Mouse (Mus musculus): ENCODE results near the gene Cnp.
"Not testable (repeated sequence)": the region's sequence is repeated elsewhere in the genome, so short reads cannot be mapped to it uniquely, and the experiment has no call there.

Cnp gene

DNA sequence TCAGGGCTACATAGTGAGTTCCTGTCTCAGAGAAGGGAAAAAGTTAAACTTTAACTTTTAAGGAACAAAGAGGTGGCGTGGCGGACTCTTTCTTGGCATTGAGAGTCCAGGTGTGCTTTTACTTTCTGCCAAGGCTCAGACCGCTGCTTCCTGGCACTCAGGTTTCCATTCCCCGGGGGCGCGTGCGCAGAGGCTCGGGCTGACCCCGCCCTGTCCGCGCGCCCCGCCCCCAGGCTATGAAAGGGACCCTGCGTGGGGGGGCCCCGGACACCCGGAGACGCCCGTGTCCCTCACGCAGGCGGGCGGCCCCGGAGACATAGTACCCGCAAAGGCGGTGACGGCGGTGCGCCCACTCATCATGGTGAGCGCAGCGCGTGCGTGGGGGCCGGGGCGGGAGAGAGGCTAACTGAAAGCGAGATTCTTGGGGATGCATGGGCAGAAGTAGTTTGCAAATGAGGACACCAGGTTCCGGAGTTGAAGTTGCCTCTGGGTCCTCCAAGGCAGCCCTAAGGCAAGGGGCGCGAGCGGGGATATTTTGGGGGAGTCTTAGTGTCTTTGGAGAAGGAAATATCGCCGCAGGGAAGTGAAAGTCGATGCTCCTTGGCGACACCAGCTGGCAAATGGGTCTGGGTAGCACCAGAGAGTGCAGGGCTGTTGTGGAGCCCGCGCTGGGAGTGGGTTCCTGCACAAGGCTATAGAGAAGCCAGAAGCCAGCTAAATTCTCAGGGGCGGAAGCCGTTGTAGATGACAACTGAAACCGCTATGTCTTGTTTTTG lies at the start of gene Cnp:
Cnp (plus strand) TSS at position 197 of the 776 bp plus-strand sequence.
- peak; percentile 42 for DNase-seq (ENCODE audit: low read depth, low spot score)

GRCm38 (mm10) chr11:100524987-100525630 lies 49.6 kb upstream of the Cnp start:
- DNase-seq (ENCODE audit: low read depth, low spot score): no peak

DNA sequence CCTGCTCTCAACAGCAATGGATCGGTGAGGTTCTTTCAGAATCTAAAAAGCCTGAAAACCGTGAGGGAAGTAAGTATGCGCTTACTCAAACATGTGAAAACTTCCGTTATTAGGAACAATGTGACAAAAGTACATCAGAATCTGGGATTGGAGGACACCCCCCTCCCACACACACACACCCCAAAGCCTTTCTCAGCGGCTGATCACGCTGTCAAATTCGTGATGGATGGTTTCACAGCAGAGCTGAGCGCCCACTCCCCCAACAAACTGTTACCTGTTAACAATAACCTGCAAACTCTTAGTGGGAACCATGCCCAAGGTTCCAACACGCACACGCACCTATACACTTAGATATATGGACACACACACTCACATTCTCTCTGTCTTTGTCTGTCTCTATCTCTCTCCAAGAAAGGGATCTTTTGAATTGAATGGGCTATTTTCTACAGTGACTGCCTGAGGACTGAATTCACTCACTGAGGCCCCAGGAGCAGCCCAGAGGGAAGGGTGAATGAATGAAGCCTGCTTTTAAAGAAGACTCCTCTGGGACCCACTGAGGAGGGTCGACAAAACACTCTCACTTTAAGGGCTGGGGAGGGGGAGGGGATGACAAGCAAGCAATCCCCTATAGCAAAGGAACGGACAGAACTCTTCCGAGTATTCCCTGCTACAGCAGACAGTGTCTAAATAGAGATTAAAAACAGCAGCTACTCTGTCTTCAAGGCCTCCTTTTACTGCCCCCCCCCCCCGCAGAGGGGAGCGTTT lies 48.5 kb upstream of the Cnp start:
- DNase-seq (ENCODE audit: low read depth, low spot score): no peak

- DNase-seq (ENCODE audit: low read depth, low spot score): no peak
These were observed 47.6 kb upstream of the Cnp start for GRCm38 (mm10) chr11:100527066-100527457.

- DNase-seq (ENCODE audit: low read depth, low spot score): peak; percentile 98
These were observed 47.0 kb upstream of the Cnp start, which contains the start of gene Acly for GRCm38 (mm10) chr11:100527458-100528374. Gene Acly, minus strand, starts transcription at chr11:100528000.

- no peak for DNase-seq (ENCODE audit: low read depth, low spot score)
These were observed 46.1 kb upstream of the Cnp start for GRCm38 (mm10) chr11:100528375-100529165.

GRCm38 (mm10) chr11:100533871-100534270 lies 40.8 kb upstream of the Cnp start:
- no peak for DNase-seq (ENCODE audit: low read depth, low spot score)

- not testable (repeated sequence) for DNase-seq (ENCODE audit: low read depth, low spot score)
These were observed 40.3 kb upstream of the Cnp start for GRCm38 (mm10) chr11:100534411-100534810.

GRCm38 (mm10) chr11:100534821-100535220 lies 39.9 kb upstream of the Cnp start:
- DNase-seq (ENCODE audit: low read depth, low spot score): not testable (repeated sequence)

- no peak for DNase-seq (ENCODE audit: low read depth, low spot score)
These were observed 38.7 kb upstream of the Cnp start for GRCm38 (mm10) chr11:100535996-100536395.

- DNase-seq (ENCODE audit: low read depth, low spot score): no peak
These were observed 38.2 kb upstream of the Cnp start for GRCm38 (mm10) chr11:100536466-100536865.

- no peak for DNase-seq (ENCODE audit: low read depth, low spot score)
These were observed 33.7 kb upstream of the Cnp start for GRCm38 (mm10) chr11:100540966-100541365.

DNA sequence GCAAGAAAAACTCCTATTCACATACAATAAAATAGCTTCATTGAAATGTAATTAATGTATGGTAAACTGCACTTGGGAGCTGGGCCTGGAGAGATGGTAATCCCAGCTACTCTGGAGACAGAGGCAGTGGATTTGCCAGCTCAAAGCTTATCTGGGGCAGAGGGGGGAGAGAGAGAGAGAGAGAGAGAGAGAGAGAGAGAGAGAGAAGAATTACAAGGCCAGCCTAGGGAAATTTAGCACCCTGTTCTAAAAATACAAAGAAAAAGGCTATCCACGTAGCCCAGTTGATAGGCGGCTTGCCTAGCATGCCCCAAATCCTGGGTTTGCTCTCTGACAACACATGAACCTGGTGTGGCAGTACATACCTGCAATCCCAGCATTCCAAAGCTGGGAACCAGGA lies 33.1 kb upstream of the Cnp start:
- no peak for DNase-seq (ENCODE audit: low read depth, low spot score)

DNA sequence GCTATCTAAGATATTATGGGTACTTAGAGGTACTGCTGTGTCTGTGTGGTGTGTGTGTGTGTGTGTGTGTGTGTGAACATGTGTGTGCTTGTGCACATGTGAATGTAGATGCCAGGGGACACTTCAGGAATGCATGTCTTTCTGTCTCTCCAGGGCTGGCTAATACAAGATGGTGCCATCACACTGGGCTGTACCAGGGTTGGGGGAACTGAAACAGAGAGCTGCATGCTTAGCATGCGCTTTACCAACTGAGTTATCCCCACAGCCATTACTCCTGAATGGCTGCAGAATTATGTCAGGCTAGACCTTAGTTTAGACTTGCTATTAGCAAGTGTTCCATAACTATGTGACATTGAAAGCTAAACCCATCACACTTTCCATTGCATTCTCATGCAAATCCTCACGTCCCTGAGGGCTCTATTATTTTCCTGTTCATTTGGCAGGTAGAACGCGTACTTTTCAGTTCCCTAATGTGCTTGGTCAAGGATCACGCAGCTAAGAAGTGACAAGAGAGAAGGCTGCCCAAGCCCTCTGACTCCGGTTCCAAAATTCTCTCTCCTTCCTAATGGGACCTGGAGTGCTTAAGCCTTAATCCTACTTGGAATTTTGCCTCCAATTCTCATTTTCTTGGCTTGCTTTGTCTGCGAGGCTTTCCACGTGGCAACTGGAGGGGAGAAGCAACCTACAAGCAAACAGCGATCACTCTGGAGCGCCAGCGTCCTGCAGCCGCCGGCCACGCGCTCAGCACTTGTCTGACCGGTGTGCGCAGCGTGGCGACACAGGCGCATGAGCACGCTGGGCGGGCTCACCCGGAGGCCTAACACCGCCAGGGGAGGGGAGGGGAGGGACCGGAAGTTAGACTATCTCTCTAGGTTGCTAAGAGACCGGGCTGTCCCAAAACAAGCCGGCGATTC lies 29.6 kb upstream of the Cnp start, which contains the start of gene Ttc25:
Ttc25 (plus strand) TSS at position 776 of the 914 bp plus-strand sequence.
- peak; percentile 80 for DNase-seq (ENCODE audit: low read depth, low spot score)

DNA sequence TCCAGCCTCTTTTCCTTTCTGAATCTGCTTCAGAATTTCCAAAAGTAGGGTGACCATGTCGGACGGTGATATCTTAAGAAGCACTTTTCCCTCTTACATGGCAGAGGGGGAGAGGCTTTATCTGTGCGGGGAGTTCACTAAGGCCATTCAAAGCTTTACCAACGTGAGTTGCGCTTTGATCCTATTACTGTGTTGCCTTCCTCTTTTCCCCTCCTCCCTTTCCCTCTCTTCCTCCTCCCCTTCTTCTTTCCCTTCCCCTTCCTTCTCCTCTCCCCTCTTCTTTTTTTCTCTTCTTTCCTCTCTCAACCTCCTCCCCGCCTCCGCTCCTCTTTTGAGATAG lies 29.0 kb upstream of the Cnp start:
- DNase-seq (ENCODE audit: low read depth, low spot score): peak; percentile 30

- DNase-seq (ENCODE audit: low read depth, low spot score): no peak
These were observed 27.7 kb upstream of the Cnp start for GRCm38 (mm10) chr11:100546955-100547354.

DNA sequence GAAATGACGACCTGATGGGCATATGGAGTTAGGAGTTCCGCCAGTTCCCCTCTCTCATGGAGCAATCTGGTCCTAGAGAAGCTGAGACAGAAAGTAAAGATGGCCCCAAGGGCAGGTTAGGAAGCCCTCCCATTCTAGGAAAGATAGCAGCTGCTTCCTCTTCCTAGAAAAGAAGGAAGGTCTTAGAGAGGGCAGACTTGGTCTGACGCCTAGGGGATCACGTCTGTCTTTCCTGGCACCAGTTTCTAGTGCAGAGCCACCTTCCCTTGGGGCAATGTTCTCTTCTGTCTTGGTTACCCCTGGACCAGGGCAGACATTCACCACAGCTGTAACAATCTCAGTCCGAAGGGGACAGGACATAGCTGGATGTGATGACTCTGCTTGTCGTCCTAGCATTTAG lies 26.6 kb upstream of the Cnp start:
- no peak for DNase-seq (ENCODE audit: low read depth, low spot score)

GRCm38 (mm10) chr11:100549466-100549865 lies 25.2 kb upstream of the Cnp start:
- no peak for DNase-seq (ENCODE audit: low read depth, low spot score)

DNA sequence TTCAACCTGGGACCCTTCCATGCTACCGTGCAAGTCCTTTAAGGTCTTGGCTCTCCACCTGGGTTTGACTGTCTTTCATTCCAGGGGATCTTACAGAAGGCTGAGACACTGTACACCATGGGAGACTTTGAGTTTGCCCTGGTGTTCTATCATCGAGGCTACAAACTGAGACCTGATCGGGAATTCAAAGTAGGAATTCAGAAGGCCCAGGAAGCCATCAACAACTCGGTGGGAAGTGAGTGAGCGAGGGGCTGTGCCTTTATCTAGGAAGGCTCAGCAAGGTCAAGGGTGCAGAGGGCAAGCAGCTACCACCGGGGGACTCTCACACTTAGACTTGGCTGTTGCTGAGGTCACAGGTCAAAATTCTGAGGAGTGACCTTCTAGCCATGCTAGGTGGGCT lies 24.6 kb upstream of the Cnp start:
- DNase-seq (ENCODE audit: low read depth, low spot score): no peak

Measured in retina, postnatal 7 days (tissue).